Mouse (Mus musculus) E14TG2a.4 (cell line): ENCODE data around the gene Bcor.

ENCODE experiments used
- CTCF ChIP-seq: conservative IDR thresholded peaks from 2 replicates; pipeline ENCODE4 v1.5.1; 2014; ENCODE audit warnings: low read length
- NANOG ChIP-seq: IDR thresholded peaks from 2 replicates; pipeline ENCODE4 v1.6.1; 2014; ENCODE audit warnings: borderline replicate concordance, low read length, mixed read lengths
- POU5F1 ChIP-seq: IDR thresholded peaks from 2 replicates; pipeline ENCODE4 v1.6.1; 2014; ENCODE audit warnings: low read length, borderline replicate concordance

DNA sequence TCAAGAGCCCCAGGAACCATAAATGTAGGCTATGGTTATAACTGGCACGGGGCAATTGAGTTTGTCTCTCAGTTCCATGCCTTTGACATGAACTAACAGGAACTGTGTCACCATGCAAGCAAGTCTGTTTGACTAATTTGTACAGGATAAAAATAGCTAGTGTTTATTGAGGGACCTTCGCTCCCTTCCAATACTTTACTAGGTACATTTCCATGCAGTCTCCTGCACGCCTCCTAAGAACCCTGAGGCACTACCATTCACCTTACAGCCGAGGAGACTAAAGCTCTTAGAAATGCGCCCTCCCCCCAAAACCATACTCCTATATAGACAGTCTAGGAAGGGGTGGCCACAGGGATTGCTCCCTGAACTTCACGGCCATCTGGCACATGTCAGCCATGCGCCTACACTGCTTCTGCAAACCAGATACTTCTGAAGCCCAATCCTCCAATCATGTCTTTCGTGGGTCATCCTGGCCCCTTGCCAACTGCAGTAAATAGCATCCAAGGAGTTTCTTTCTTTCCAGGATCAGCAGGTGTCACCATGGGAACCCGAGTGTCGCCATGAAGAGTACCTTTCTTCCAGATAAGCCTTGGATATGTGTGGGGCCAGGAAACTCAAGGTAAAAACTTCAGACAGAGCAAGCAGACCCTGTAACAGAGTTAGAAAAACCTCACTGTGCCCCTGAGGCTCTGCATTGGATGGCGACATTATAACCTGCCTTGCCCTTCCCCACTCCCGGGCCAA, 63.2 kb downstream of the Bcor start:
- TF ChIP-seq CTCF (no peak), POU5F1 (no peak), NANOG (no peak)
